Mouse (Mus musculus) ovary, postnatal 14 days (tissue): ENCODE results near the gene Oxct2b.
"Not testable (repeated sequence)": the region's sequence is repeated elsewhere in the genome, so short reads cannot be mapped to it uniquely, and the experiment has no call there.

Experiments
- DNase-seq: peaks from one replicate; pipeline ENCODE4 v3.0.0; 2022; ENCODE audit warnings: low spot score

Gene Oxct2b

DNA sequence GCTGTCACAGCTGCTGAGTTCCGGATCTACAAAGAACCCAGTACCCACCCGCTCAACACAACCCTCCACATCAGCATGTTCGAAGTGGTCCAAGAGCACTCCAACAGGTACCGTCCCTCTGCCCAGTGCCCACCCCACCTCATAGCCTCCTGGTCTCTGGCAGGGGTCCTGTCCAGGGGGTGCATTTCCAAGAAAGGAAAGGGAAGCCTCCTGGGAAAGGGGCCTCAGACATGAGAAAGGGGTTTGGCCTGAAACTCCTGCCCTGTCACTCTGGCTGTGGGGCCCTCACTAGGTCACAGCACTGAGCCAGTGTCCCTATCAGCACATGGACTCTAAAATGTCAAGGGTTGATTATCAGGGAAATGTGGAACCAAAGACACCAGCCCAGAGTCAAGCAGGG, 1.4 kb upstream of the Oxct2b start:
- not testable (repeated sequence) for DNase-seq

DNA sequence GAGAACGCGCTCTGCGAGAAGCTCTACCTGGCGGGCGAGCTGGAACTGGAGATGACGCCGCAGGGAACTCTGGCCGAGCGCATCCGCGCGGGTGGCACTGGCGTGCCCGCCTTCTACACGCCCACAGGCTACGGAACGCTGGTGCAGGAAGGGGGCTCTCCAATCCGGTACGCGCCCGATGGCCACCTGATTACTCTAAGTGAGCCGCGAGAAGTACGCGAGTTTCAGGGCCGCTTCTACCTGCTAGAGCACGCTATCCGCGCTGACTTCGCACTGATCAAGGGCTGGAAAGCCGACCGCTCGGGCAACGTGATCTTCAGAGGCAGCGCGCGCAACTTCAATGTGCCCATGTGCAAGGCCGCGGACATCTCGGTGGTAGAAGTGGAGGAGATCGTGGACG, 574 bp downstream of the Oxct2b start:
- not testable (repeated sequence) for DNase-seq

DNA sequence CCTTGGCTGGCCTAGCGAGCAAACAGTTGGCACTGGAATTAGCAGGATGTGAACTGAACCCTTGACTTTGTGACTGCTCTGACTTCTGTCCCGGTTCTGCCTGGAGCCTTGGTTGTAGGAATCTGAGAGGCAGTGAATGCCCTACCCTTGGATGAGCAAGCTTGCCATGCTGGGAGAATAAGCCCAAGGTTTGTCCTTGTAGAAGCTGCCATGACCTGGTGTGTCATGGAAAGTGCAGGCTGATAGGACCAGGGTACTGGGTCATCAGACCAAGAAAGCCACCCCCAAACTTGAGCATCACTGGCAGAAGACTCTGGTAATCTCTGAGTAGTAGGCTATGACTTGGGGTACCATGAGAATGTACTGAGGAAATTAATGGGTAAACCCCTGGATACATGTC, 5.2 kb downstream of the Oxct2b start:
- DNase-seq = no peak

DNA sequence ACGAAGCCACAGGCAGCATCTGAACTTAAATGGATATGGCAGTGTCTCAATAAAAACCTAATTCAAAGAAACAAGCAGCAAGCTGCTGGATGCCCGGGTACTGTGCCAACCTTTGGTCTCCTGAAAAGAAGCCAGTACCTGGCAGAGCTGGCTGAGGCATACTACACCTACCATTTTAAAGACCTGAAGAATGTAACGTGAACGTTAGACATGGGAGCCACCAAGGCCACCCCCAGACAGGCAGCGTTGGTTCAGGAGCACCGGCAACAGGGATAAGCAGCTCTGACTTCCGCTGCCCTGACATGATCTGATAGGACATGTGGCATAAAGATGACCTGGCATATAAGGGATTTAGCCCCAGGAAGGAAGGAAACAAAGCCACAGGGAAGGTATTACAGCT, 10.6 kb downstream of the Oxct2b start:
- DNase-seq = no peak

DNA sequence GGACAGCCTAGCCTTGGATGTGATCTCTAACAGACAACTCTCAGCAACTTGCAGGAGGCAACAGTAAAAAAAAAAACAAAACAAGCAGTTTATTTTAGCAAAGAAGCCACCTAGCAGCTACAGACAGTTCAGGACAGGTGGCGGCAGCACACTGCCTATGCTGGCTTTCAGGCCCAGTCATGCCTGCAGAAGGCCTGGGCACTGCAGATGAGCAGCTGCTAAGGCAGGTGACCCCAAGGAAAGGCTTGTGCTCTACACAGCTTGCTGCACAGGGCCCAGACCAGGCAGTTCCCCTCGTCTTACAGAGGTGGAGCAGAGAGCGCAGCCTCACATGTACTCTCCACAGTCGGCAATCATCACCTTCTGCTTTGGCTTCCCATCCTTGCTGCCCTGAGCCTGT, 11.0 kb downstream of the Oxct2b start:
- no peak for DNase-seq

DNA sequence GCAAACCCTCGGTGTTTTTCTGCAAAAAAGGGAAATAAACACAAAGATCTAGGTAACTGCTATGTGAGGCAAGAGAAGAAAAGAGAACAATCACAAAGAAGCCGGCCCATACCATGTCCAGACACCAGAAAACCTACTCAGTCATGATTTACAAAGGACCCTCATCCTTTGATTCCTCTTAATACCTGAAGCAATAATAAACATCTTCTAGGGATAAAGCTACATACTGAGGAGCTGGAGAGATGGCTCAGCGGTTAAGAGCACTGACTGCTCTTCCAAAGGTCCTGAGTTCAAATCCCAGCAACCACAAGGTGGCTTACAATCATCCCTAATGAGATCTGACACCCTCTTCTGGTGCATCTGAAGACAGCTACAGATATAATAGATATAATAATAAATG, 21.5 kb downstream of the Oxct2b start:
- DNase-seq = no peak

DNA sequence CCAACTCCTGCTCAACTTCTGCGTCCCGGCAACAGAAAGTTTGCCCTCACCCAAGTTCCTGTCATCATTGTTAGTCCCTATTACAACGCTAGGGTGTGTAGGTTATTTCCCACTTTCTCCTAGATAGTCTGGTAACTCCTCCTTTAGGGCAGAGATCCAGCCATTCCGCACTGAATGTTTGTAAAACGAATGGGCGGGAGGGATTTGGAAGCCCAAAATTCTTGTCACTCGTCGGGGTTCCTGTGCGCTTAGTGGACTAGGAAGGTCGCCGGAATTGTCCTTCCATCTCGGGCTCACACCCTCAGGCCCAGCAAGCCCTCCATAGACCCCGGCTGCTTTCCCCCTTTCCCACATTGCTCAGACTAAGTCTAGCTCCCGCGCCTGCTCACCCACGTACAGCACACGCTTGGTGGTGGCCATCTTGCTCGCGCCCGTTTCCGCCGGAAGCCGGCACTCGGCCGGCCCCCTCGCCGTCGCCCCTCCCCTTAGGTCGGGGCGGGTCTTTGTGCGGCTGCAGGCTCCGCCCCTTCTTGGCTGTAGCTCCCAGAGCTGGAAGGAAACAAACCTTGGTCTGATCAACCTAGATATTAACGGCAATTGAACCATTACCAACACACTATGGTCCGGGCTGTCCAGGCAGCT, 23.6 kb downstream of the Oxct2b start, which contains the start of gene Ppie:
Gene Ppie, minus strand, starts transcription at position 439 of the 642 bp plus-strand sequence.
- DNase-seq = peak; percentile 68

DNA sequence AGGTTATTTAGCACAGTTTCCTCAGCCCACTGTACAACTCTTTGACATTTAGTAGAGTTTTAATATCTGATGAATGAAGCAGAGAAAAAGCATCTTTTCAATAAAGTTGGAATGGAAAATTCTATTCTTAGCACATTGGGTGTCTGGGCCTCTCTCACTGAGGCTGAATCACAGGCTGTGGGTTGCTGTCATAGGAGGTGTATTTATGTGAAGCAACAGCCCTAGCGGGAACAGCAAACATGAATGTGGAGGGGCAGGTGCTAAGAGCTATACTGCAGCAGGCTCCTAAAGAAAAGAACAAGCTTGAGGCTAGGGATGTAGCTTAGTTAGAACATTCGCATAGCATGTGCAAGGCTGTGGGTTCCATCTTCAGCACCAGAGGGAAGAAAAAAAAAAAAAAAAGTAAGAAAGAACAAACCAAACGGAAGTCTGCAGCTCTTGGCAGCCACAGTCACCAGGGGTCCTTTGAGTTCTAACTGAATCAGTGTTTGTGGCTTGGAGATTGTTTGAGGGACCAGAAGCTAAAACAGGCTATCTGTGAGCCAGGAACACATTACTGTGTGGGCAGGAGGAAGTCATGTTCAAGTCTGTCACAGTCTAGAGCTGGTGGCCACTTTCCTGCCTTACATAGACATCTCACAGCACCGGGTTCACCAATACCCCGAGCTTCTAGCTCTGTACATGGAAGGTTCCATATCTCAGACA, 31.5 kb downstream of the Oxct2b start:
- DNase-seq = no peak

DNA sequence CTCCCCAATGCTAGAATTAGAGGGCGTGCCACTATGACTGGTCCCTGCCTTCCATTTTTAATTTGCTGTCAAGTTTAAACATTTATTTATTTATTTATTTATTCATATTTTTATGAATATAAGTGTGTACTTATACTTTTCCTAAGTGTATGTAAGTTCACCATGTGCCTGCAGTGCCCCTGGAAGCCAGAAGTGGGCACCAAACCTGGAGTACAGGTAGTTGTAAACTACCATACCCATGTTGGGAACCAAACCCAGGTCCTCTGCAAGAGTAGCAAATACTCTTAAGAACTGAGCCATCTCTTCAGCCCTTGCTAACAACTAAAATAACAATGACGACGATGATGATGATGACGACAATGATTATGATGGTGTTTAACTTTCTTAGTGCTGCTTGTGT, 35.9 kb downstream of the Oxct2b start:
- no peak for DNase-seq

DNA sequence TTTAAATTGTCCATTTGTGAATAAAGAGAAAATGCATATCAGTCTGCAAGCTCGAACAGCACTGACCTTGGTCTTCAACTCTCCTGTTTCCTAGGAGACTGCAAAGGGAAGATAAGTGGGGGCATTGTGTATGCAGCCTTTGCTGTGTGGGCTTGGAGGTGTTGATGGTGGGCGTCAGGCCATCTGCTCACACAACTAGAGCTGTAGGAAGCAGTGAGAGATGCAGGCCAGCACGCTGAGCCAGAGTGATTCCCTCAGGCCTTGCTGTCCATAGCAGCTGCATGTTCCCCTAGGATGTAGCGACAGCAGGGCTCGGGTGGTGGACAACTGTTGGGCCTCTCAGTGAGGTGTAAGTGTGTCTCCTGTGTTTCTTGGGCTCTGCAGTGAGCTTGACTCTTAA, 36.9 kb downstream of the Oxct2b start:
- no peak for DNase-seq

DNA sequence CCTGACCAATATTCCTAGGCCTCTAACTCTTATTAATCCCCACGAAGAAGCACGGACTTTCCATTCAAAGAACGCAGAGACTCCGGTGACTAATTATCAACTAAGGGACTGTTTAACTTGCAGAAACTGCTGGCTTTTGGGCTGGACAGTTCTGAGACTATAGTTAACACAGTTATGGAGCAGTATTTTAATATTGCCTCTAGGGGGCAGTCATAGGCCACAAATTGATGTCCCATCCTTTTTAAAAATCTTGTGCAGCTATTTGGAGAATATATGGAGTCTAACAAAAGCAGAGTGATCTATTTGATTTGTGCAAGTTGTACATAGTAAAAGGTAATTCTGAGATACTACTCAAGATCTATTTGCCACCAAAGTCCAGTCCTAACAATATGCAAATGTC, 38.9 kb downstream of the Oxct2b start:
- peak; percentile 17 for DNase-seq

DNA sequence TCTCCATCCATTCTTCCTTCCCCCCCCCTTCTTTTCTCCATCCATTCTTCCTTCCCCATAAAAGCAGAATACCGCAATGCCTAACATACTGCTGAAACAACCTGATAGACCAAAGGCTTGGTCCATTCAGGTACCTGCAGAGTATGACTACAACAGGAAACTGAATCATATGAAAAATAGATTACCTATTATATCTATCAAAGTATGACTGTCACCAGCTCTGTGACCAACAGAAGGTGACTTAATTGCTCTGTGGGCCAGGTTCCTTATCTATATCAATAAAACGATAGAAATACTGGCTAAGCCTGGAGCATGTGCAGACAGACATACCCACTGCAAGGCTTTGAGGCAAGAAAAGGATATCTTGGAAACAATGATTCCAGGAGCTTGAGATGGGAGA, 39.4 kb downstream of the Oxct2b start:
- no peak for DNase-seq

DNA sequence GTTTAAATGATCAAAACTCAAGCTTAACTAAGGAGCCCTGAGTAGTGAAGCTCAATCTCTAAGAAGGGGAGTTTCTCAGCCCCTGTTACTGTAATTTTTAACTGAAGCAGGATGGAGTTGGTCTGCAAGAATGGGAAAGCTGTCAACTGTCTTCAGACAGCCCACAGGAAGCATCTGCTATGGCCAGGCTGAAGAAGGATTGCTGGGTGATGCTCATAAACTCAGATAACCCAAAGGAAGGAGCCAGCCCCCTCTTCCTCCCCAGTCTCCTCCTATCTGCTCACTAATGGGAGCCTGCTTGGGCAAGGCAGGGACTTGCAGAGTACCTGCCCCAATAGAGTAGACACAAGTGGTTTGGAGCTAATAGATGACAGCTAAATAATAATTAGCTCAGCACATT, 39.8 kb downstream of the Oxct2b start:
- DNase-seq = no peak

DNA sequence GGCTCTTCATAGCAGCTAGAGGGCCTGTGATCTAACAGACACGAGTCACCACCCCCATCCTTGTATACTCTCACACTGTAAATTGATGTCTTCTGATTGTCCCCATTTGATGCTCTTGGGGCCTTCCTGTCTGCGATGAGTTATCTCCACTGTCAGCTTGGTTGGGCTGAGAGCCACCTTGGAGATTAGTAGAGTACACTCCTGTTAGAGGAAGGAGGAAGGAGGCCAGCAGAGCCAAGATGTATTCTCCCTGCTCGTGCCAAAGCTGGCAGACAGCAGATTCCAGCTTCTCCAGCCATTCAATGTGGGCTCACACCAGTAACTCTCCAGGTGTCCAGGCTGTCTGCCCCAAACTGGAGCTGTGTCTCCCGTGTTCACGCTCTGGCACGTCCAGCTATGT, 44.5 kb downstream of the Oxct2b start:
- DNase-seq = no peak

DNA sequence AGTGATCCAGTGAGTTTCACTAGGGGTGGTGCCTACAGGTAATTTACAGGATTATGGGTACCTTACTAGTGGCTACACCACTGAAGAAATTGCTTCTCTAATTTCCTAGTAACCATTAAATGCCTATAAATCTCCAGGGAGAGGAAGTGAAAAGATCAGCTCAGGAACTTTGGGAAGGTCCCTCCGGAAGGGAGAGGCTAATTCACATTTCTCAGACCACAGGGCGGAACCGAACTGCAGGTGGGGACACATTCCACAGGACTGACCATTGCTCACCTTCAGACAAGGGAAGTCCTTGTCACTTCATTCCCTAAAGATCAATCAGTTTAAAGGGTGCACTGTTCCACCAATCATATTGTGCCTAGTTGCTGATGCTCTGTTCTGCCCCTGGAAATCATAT, 45.2 kb downstream of the Oxct2b start:
- DNase-seq = not testable (repeated sequence)

DNA sequence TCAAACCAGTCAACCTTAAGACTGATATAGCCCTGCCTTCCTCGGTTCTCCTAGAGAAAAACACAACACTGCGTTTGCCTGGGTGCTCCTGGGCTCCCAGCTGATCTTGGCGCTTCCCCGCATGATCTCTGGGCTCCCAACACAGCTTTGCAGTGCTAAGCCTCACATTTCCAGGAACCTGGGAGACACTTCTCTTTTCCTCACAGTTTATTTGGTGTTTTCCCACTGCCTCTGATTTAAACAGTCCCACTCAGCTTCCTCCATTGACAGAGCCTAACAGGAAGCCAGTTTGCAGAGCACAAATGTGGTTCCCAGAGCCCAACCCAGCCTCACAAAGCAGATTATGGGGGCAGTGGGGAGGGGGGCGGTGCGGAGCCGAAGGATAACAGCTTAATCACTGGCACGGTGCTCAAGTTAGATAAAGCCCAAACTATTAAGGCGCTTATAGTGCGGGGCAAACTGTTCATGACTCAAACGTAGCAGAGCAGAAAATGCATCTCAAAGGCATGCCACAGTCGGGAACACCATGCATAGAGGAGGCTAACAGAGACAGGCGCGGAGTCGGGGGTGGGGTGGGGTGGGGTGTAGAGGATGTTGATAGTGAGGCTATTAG, 46.3 kb downstream of the Oxct2b start:
- DNase-seq = no peak

DNA sequence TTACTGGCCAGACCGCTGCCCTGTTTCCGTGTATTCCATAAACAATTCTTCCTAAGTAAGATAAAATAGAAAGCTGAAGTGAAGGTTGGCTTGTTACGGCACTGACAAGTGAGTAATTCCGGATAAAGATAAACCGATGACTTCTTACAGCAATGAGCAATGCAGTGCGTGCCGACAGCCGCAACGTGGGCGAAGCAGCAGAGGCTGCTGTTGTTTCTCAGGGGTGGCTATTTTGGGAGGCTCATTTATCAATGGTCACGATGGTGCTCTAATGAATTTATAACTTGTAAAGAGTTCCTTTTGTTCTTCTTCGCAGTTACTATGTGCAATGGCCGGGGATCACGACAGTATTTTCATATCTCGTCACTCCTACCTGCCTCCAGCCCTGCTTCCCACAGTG, 48.1 kb downstream of the Oxct2b start:
- DNase-seq = no peak
